Mouse (Mus musculus): ENCODE data around the gene Rxrb. TPM values are rescaled to one million over a fixed set of nuclear protein-coding genes. Genes with fewer than 3 reads are reported as not detected.

The Rxrb gene
- polyA plus RNA-seq, 1 experiment from 2014 or later, result 37.7 TPM

MicroRNAs encoded within 50 kb of the gene (microRNA counts, 519-probe panel; counts per million panel counts)
- 635 counts per million, percentile 3 among the panel's probes with 10 or more counts for microRNA mmu-miR-219

Small RNA genes lying within 50 kb of the gene (microRNA-seq; reads per million reads assigned to microRNA genes)
- gene Mir219a-1 (not detected), gene Mir219c (not detected)

Other genes with a start within 250 kb of the Rxrb start
- gene Angptl4, start 250.0 kb upstream of the Rxrb start, polyA plus RNA-seq (2015; fragmentation: Nextera tagmentation; extraction: Ambion mirVana), result 25.8 and 30.7 TPM in 2 replicates
- gene Kank3, start 221.3 kb upstream of the Rxrb start, polyA plus RNA-seq (2015; fragmentation: Nextera tagmentation; extraction: Ambion mirVana), result 24.8 and 29.0 TPM in 2 replicates
- gene Rps28, start 207.2 kb upstream of the Rxrb start, polyA plus RNA-seq (2015; fragmentation: Nextera tagmentation; extraction: Ambion mirVana), result 740 and 935 TPM in 2 replicates
- 442 and 446 TPM in 2 replicates for gene Ndufa7, start 207.2 kb upstream of the Rxrb start, polyA plus RNA-seq (2015; fragmentation: Nextera tagmentation; extraction: Ambion mirVana)
- 52.0 and 54.0 TPM in 2 replicates for gene Cd320, start 188.7 kb upstream of the Rxrb start, polyA plus RNA-seq (2015; fragmentation: Nextera tagmentation; extraction: Ambion mirVana)
- not detected in 2 replicates for gene Gm7029, start 158.0 kb upstream of the Rxrb start, polyA plus RNA-seq (2015; fragmentation: Nextera tagmentation; extraction: Ambion mirVana)
- gene Kifc1, start 141.2 kb upstream of the Rxrb start, polyA plus RNA-seq (2015; fragmentation: Nextera tagmentation; extraction: Ambion mirVana), result 6.9 and 7.9 TPM in 2 replicates
- gene Platr17, start 126.7 kb upstream of the Rxrb start, polyA plus RNA-seq (2015; fragmentation: Nextera tagmentation; extraction: Ambion mirVana), result 0.39 and 0.40 TPM in 2 replicates
- gene Daxx, start 122.4 kb upstream of the Rxrb start, polyA plus RNA-seq (2015; fragmentation: Nextera tagmentation; extraction: Ambion mirVana), result 40.9 and 44.4 TPM in 2 replicates
- gene Tapbp, start 115.9 kb upstream of the Rxrb start, polyA plus RNA-seq (2015; fragmentation: Nextera tagmentation; extraction: Ambion mirVana), result 58.4 and 68.7 TPM in 2 replicates
- 11.4 and 12.5 TPM in 2 replicates for gene Zbtb22, start 115.9 kb upstream of the Rxrb start, polyA plus RNA-seq (2015; fragmentation: Nextera tagmentation; extraction: Ambion mirVana)
- 43.9 and 44.7 TPM in 2 replicates for gene Rgl2, start 102.3 kb upstream of the Rxrb start, polyA plus RNA-seq (2015; fragmentation: Nextera tagmentation; extraction: Ambion mirVana)
- gene Pfdn6, start 91.5 kb upstream of the Rxrb start, polyA plus RNA-seq (2015; fragmentation: Nextera tagmentation; extraction: Ambion mirVana), result 133 and 147 TPM in 2 replicates
- gene Wdr46, start 91.2 kb upstream of the Rxrb start, polyA plus RNA-seq (2015; fragmentation: Nextera tagmentation; extraction: Ambion mirVana), result 19.0 and 23.1 TPM in 2 replicates
- gene B3galt4, start 80.3 kb upstream of the Rxrb start, polyA plus RNA-seq (2015; fragmentation: Nextera tagmentation; extraction: Ambion mirVana), result 8.6 and 9.0 TPM in 2 replicates
- gene Vps52, start 76.0 kb upstream of the Rxrb start, polyA plus RNA-seq (2015; fragmentation: Nextera tagmentation; extraction: Ambion mirVana), result 42.6 and 45.0 TPM in 2 replicates
- gene Rps18, start 75.8 kb upstream of the Rxrb start, polyA plus RNA-seq (2015; fragmentation: Nextera tagmentation; extraction: Ambion mirVana), result 1,606 and 1,631 TPM in 2 replicates
- gene H2-K1, start 31.5 kb upstream of the Rxrb start, polyA plus RNA-seq (2015; fragmentation: Nextera tagmentation; extraction: Ambion mirVana), result 107 and 140 TPM in 2 replicates
- 8.1 and 10.7 TPM in 2 replicates for gene Ring1, start 7.1 kb upstream of the Rxrb start, polyA plus RNA-seq (2015; fragmentation: Nextera tagmentation; extraction: Ambion mirVana)
- 38.9 and 41.3 TPM in 2 replicates for gene H2-Ke6, start 3.8 kb upstream of the Rxrb start, polyA plus RNA-seq (2015; fragmentation: Nextera tagmentation; extraction: Ambion mirVana)
- gene Slc39a7, start 130 bp upstream of the Rxrb start, polyA plus RNA-seq (2015; fragmentation: Nextera tagmentation; extraction: Ambion mirVana), result 194 and 195 TPM in 2 replicates
- gene Col11a2, start 7.6 kb downstream of the Rxrb start, polyA plus RNA-seq (2015; fragmentation: Nextera tagmentation; extraction: Ambion mirVana), result 0.57 and 0.61 TPM in 2 replicates
- 0.61 and 0.64 TPM in 2 replicates for gene H2-Oa, start 60.5 kb downstream of the Rxrb start, polyA plus RNA-seq (2015; fragmentation: Nextera tagmentation; extraction: Ambion mirVana)
- 10.8 and 11.6 TPM in 2 replicates for gene H2-DMa, start 87.7 kb downstream of the Rxrb start, polyA plus RNA-seq (2015; fragmentation: Nextera tagmentation; extraction: Ambion mirVana)
- 71.9 and 74.7 TPM in 2 replicates for gene Brd2, start 90.8 kb downstream of the Rxrb start, polyA plus RNA-seq (2015; fragmentation: Nextera tagmentation; extraction: Ambion mirVana)
- 0.70 and 0.82 TPM in 2 replicates for gene H2-DMb2, start 111.5 kb downstream of the Rxrb start, polyA plus RNA-seq (2015; fragmentation: Nextera tagmentation; extraction: Ambion mirVana)
- gene H2-DMb1, start 121.3 kb downstream of the Rxrb start, polyA plus RNA-seq (2015; fragmentation: Nextera tagmentation; extraction: Ambion mirVana), result 2.0 and 2.9 TPM in 2 replicates
- gene Tap1, start 155.7 kb downstream of the Rxrb start, polyA plus RNA-seq (2015; fragmentation: Nextera tagmentation; extraction: Ambion mirVana), result 8.7 and 9.1 TPM in 2 replicates
- gene Psmb9, start 156.0 kb downstream of the Rxrb start, polyA plus RNA-seq (2015; fragmentation: Nextera tagmentation; extraction: Ambion mirVana), result 7.3 and 7.7 TPM in 2 replicates
- 14.7 and 15.4 TPM in 2 replicates for gene Psmb8, start 165.9 kb downstream of the Rxrb start, polyA plus RNA-seq (2015; fragmentation: Nextera tagmentation; extraction: Ambion mirVana)
- 7.1 and 8.4 TPM in 2 replicates for gene Tap2, start 171.7 kb downstream of the Rxrb start, polyA plus RNA-seq (2015; fragmentation: Nextera tagmentation; extraction: Ambion mirVana)
- 0.37 and 0.39 TPM in 2 replicates for gene H2-Ob, start 207.1 kb downstream of the Rxrb start, polyA plus RNA-seq (2015; fragmentation: Nextera tagmentation; extraction: Ambion mirVana)
- 18.1 and 19.5 TPM in 2 replicates for gene H2-Ab1, start 225.9 kb downstream of the Rxrb start, polyA plus RNA-seq (2015; fragmentation: Nextera tagmentation; extraction: Ambion mirVana)